Mouse (Mus musculus): ENCODE data around the gene Ell3. TPM values are rescaled to one million over a fixed set of nuclear protein-coding genes. Genes with fewer than 3 reads are reported as not detected.

Ell3 gene
- polyA plus RNA-seq, 1 experiment from 2014 or later, result 2.2 TPM

DNA sequence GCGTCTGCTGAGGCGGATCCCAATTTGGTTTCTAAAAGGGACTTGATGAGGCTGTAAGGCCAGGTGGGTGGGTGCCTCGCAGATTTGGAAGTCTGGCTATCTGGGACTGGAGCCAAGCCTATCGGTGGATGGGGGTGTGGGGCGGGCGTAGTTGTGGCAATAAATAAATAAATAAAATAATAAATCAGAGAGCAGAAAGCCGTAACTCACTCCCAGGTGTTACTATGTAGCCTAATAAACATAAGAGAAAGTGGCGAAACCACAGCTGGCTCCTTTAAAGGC, 1.1 kb downstream of the Ell3 start:
- peak overlapping the region; percentile 27; the same call in 1 of the 2 replicates for H3K4me3 ChIP-seq
- H3K9me3 ChIP-seq, result no peaks in the 10 kb centered on the region
- no peak overlapping the region for H3K27ac ChIP-seq
- H3K4me2 ChIP-seq, result peak overlapping the region; percentile 49
- peaks cover 14% of the 10 kb centered on the region for H3K4me1 ChIP-seq
- 19% methylated on average over 8 of the region's 8 CpGs for WGBS
- H3K36me3 ChIP-seq (replicated peaks), result peaks cover 14% of the 10 kb centered on the region
- no peak for ATAC-seq (replicated peaks)
- peaks cover 16% of the 10 kb centered on the region for H3K27me3 ChIP-seq (replicated peaks)
- H3K9ac ChIP-seq, result no peak overlapping the region

DNA sequence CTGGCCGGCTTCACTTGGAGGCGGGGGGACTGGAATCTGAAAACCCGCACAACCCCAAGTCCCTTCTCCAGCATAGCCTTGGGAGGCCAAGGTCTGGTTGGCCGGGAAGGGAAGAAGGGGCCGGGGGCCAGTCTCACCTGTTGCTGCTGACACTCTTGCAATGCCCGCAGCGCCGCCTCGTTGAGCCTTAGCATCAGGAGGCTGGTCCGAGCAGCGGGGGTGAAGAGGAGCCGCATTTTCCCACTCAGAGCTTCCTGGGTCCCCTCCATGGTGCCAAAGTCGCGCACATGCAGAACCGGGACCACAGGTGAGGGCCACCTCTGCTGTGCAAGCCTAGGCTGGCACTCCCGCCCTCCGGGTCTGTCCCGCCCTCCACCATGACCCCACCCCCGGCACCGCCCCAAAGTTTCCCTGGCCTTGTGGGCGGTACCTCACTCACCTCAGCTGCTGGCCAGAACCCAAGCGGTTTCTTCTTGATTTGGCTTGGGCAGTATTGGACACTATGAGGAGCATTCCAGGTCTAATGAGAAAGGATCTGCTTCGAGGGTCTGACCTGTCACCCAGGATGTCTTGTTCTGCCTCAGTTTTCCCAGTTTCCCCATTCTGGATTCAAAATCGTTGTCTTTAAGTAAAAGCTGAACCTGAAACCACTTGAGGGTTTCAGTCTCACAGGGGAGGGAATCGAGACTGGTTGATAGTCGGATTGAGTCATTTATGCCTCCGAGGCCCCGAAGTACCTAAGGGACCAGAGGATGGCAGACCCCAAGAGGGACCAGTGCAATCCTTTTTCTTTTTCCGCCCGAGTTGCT, 1.6 kb downstream of the Ell3 start:
- 1% methylated on average over 30 of the region's 30 CpGs for whole genome bisulfite sequencing
- no peaks in the 10 kb centered on the region for H3K9me3 ChIP-seq

DNA sequence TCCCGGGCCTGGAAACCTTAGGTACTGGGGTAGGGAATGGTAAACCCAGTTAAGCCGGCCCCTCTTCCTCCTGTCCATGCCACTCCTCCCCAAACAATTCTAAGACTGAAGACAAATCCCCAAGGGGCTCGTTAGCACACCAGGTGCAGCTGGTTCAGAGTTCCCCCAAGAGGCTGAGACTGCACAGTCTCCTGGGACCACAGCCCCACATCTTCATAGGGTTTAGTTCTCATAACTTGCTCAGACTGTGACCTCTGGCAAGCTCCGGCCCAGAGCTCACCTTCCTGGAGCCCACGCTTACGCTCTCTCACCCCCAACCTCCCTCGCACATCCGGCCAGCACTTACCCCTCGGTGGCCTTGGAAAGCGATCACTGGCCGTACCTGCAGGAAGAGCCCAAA, 2.3 kb downstream of the Ell3 start:
- no peak overlapping the region for H3K27ac ChIP-seq
- WGBS, result 9% methylated on average over 11 of the region's 11 CpGs
- H3K36me3 ChIP-seq (replicated peaks), result peaks cover 24% of the 10 kb centered on the region
- no peak for ATAC-seq (replicated peaks)
- H3K27me3 ChIP-seq (replicated peaks), result peaks cover 16% of the 10 kb centered on the region
- no peaks in the 10 kb centered on the region for H3K9me3 ChIP-seq
- peaks cover 14% of the 10 kb centered on the region for H3K4me1 ChIP-seq
- H3K4me3 ChIP-seq, result peak overlapping the region; percentile 27; the same call in 1 of the 2 replicates
- peak overlapping the region; percentile 49 for H3K4me2 ChIP-seq
- no peak overlapping the region for H3K9ac ChIP-seq

More for the DNA sequence above, 1.6 kb downstream of the Ell3 start:
- Histone ChIP-seq H3K27ac (no peak overlapping the region), H3K4me3 (peak overlapping the region; percentile 27), H3K9ac (no peak overlapping the region), H3K36me3 (replicated peaks) (peaks cover 19% of the 10 kb centered on the region), H3K27me3 (replicated peaks) (peaks cover 16% of the 10 kb centered on the region), H3K4me1 (peaks cover 14% of the 10 kb centered on the region), H3K4me2 (peak overlapping the region; percentile 49)
- 0 out of 2 replicates have a peak, but pooled peaks have one; percentile 63 for ATAC-seq (replicated peaks)

DNA sequence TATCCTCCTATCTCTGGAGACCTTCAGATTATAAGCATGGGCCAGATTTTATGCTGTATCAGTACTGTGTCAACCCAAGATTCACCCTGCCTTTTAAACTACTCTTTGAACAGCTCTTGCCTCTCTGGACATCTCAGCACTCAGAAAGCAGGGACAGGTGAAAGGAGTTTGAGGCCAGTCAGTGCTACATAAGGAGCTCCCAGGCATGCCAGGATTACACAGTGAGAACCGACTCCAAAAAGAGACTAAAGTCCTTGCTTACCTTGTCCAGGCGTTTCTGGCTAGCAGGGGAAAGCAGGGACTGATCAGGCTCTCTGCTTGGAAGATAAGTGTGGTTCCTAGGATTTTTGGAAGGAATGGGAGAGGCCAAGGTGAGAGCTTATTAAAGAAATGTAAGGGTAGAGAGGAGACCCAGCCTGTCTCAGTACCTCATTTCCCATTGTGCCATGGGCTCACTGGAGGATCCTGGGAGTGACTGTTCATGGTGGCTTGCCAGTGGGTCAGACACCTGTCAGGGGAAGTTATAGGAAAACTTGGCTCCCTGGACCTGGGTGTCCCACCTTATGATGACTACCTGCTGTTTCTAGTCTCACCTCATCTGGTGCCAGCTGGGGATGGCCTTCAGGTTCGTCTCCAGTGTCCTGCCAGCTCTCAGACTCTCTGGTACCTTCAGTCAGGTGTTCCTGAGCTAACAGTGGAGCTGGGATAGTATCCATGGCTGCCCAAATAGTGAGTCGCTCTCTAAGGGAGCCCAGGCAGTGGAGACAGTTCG, 3.1 kb downstream of the Ell3 start:
- peaks cover 16% of the 10 kb centered on the region for H3K27me3 ChIP-seq (replicated peaks)
- ATAC-seq (replicated peaks), result no peak
- 58% methylated on average over 5 of the region's 5 CpGs for WGBS

DNA sequence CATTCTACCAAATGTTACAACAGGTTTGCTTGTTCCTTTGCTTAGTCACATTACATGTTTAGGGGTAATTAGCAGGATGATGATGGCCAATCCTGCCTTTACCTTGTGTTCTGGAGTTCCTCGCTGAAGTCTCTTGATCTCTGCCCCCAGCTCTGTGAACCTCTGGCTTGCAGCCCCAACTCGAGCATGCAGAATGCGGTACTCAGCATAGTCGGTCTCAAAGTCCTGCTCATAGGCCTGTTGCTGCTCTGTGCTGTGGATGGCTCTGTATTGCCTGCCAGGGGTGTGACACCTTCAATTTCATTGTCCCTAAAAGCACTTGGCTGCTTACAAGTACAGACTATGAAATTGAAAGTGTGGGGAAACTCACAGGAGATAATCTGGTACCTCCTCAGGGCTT, 4.3 kb downstream of the Ell3 start:
- peaks cover 35% of the 10 kb centered on the region for H3K36me3 ChIP-seq (replicated peaks)
- peaks cover 16% of the 10 kb centered on the region for H3K27me3 ChIP-seq (replicated peaks)
- no peak overlapping the region for H3K4me2 ChIP-seq
- H3K9me3 ChIP-seq, result no peaks in the 10 kb centered on the region
- H3K27ac ChIP-seq, result no peak overlapping the region
- peaks cover 14% of the 10 kb centered on the region for H3K4me1 ChIP-seq
- no peak overlapping the region for H3K4me3 ChIP-seq
- H3K9ac ChIP-seq, result no peak overlapping the region
- 82% methylated on average over 4 of the region's 4 CpGs for WGBS
- ATAC-seq (replicated peaks), result no peak

More for the DNA sequence above, 3.1 kb downstream of the Ell3 start:
- Histone ChIP-seq H3K9me3 (no peaks in the 10 kb centered on the region), H3K4me3 (no peak overlapping the region), H3K36me3 (replicated peaks) (peaks cover 24% of the 10 kb centered on the region), H3K4me1 (peaks cover 14% of the 10 kb centered on the region), H3K9ac (no peak overlapping the region), H3K4me2 (no peak overlapping the region), H3K27ac (no peak overlapping the region)

DNA sequence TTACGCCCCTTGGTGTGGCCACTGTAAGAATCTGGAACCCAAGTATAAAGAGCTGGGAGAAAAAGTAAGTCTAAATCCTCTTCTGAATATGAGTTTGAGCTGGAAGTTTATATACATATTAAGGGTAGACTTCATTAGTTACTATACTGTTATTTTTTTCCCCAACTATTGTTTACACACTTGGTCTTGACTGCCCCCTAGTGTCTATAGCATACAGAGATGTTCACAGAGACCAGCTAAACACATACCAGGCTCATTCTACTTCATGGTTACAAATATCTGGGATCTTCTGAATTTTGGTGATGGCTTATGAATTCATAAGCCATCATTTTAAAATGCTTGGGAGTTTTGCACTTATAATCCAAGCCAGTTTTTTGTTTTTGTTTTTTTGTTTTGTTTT, 9.2 kb downstream of the Ell3 start:
- no peak for ATAC-seq (replicated peaks)
- H3K36me3 ChIP-seq (replicated peaks), result peaks cover 69% of the 10 kb centered on the region
- WGBS, result 98% methylated on average over 1 of the region's 1 CpGs
- H3K27me3 ChIP-seq (replicated peaks), result no peaks in the 10 kb centered on the region
- H3K4me2 ChIP-seq, result no peak overlapping the region
- H3K27ac ChIP-seq, result no peak overlapping the region
- no peaks in the 10 kb centered on the region for H3K4me1 ChIP-seq
- H3K9me3 ChIP-seq, result no peaks in the 10 kb centered on the region
- H3K9ac ChIP-seq, result no peak overlapping the region
- no peak overlapping the region for H3K4me3 ChIP-seq

DNA sequence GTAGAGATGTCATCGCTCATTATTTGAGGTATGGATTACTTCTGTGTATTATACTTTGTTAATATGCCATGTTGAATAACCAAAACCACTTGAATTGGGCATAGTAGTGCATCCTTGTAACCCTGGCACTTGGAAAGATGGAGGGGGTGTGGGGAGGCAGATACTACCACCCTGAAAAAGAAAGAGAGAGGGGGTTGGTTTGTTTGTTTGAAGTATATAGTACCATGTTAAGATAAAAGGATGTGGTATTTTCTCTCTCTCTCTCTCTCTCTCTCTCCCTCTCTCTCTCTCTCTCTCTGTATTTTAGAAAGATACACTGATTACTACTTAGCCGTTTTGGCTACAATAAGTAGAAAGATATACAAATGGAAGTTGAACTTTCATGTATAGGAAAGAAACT, 18.2 kb downstream of the Ell3 start:
- H3K9me3 ChIP-seq, result no peaks in the 10 kb centered on the region
- H3K4me3 ChIP-seq, result no peak overlapping the region
- H3K27me3 ChIP-seq (replicated peaks), result no peaks in the 10 kb centered on the region
- WGBS, result 100% methylated on average over 2 of the region's 2 CpGs
- H3K27ac ChIP-seq, result no peak overlapping the region
- H3K36me3 ChIP-seq (replicated peaks), result peaks cover 43% of the 10 kb centered on the region; the same call in 1 of the 2 replicates
- ATAC-seq (replicated peaks), result no peak
- H3K4me1 ChIP-seq, result no peaks in the 10 kb centered on the region
- H3K9ac ChIP-seq, result no peak overlapping the region
- no peak overlapping the region for H3K4me2 ChIP-seq

DNA sequence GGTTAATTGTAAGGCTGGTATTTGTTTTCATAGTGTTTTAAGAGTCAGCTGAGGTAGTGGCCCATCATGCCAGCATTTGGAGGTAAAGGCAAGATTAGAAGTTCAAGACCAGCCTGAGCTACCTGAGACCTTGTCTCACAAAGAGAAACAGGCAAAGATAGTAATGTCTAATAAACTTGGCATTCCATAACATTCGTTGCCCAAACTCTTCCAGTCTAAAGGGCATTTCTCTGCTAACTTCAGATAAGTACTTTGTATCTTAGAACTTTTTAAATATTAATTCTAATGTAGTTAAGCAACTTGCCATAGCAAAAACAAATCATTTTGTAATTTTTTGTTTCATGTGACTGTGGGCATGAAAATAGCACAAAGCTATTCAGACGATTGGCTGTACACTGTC, 20.9 kb downstream of the Ell3 start:
- Histone ChIP-seq H3K4me1 (no peaks in the 10 kb centered on the region), H3K9me3 (no peaks in the 10 kb centered on the region), H3K4me2 (no peak overlapping the region), H3K27ac (no peak overlapping the region), H3K36me3 (replicated peaks) (peaks cover 19% of the 10 kb centered on the region; the same call in 1 of the 2 replicates), H3K27me3 (replicated peaks) (no peaks in the 10 kb centered on the region), H3K9ac (no peak overlapping the region), H3K4me3 (no peak overlapping the region)
- ATAC-seq (replicated peaks), result no peak
- 93% methylated on average over 2 of the region's 2 CpGs for WGBS

DNA sequence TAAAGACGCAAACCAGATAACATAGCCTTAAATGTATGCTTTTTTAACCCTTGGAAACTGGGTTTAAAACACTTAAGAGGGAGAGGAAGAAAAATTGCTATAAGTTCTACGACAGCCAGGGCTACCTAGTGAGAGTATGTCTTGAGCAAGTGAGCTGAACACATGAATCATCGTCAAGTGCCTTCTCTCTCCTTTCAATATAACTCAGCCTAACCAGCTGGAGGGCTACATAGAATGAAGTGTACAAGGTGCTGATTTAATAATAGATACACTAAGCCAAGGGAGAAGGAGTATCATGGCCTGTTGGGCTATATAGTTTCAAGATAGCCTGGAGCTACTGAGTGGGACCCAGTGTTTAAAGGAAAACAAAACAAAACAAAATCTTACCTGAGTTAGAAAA, 25.6 kb downstream of the Ell3 start:
- Histone ChIP-seq H3K4me3 (no peak overlapping the region), H3K27me3 (replicated peaks) (no peaks in the 10 kb centered on the region), H3K36me3 (replicated peaks) (peaks cover 7% of the 10 kb centered on the region; the same call in 1 of the 2 replicates), H3K27ac (no peak overlapping the region), H3K9ac (no peak overlapping the region), H3K4me1 (peaks cover 22% of the 10 kb centered on the region), H3K4me2 (no peak overlapping the region), H3K9me3 (no peaks in the 10 kb centered on the region)
- ATAC-seq (replicated peaks), result no peak
- 91% methylated on average over 3 of the region's 3 CpGs for WGBS

DNA sequence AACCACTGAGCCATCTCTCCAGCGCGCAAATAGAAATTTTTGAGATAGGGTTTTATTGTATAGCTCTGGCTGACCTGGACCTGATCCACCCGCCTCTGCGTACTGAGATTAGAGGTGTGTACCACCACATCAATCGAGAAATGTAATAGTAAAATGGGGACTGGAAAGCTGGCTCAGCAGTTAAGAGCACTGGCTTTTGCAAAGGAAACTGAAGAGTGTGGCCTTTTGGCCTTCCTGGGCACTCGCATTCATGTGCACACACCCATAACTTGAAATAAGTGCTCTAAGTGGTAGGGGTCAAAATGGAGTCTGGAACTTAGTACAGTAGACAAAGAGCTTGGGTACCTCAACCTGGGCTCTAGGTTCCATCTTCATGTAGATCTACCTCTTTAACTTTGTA, 27.7 kb downstream of the Ell3 start:
- peaks cover 31% of the 10 kb centered on the region for H3K4me1 ChIP-seq
- no peak overlapping the region for H3K4me2 ChIP-seq
- 90% methylated on average over 6 of the region's 6 CpGs for WGBS

DNA sequence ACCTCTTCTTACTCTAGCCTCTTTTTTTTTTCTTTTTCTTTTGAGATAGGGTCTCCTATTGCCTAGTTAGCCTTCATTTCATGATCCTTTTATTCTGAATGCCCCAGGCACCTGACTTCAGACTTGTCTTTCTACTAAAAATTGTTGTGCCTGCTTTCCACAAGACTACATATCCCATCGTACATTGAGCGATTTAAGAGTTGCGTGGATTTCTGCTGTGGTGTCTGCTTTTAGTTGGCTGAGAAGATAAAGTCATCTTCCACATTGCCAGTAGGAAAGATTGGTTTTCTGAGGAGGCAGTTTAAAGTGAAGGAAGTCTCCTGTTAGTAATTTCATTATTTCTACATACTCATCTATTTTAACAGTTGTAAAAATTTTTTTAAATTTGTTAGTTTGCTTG, 28.5 kb downstream of the Ell3 start:
- Histone ChIP-seq H3K27ac (no peak overlapping the region), H3K36me3 (replicated peaks) (no peaks in the 10 kb centered on the region; the same call in 1 of the 2 replicates), H3K4me2 (peak overlapping the region; percentile 66), H3K9me3 (no peaks in the 10 kb centered on the region), H3K9ac (peak overlapping the region; percentile 90; the same call in 1 of the 2 replicates), H3K27me3 (replicated peaks) (no peaks in the 10 kb centered on the region), H3K4me3 (peak overlapping the region; percentile 90), H3K4me1 (peaks cover 31% of the 10 kb centered on the region)
- no peak for ATAC-seq (replicated peaks)
- 86% methylated on average over 3 of the region's 3 CpGs for WGBS

More for the DNA sequence above, 27.7 kb downstream of the Ell3 start:
- Histone ChIP-seq H3K4me3 (no peak overlapping the region), H3K9ac (no peak overlapping the region), H3K9me3 (no peaks in the 10 kb centered on the region), H3K27me3 (replicated peaks) (no peaks in the 10 kb centered on the region), H3K36me3 (replicated peaks) (no peaks in the 10 kb centered on the region; the same call in 1 of the 2 replicates), H3K27ac (no peak overlapping the region)
- no peak for ATAC-seq (replicated peaks)

DNA sequence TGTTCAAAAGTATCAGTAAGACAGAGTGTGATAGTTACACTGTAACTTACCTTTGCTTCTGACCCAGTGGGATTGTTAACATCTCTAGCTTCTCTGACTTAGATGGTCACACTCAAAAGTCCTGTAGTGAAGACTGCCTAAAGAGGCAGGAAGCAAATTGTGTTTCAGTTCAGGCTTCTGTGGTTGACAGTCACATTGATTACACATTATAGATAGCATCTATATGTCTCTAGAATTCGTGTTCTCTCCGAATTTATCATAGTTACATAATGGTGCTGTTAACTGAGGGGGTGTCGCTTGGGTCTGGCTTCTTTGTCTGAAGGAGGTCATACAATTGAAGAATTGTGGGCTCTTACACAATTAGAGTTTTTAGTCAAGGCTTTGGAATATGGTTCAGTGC, 29.0 kb downstream of the Ell3 start:
- H3K36me3 ChIP-seq (replicated peaks), result no peaks in the 10 kb centered on the region; the same call in 1 of the 2 replicates
- 58% methylated on average over 3 of the region's 3 CpGs for WGBS
- ATAC-seq (replicated peaks), result no peak
- peak overlapping the region; percentile 66 for H3K4me2 ChIP-seq
- H3K27ac ChIP-seq, result no peak overlapping the region
- H3K4me1 ChIP-seq, result peaks cover 31% of the 10 kb centered on the region
- H3K9me3 ChIP-seq, result no peaks in the 10 kb centered on the region
- no peaks in the 10 kb centered on the region for H3K27me3 ChIP-seq (replicated peaks)
- H3K4me3 ChIP-seq, result peak overlapping the region; percentile 90
- H3K9ac ChIP-seq, result peak overlapping the region; percentile 90; the same call in 1 of the 2 replicates
